Mouse (Mus musculus): ENCODE data around the gene Vwa8.

Vwa8 gene

GRCm38 (mm10) chr14:79034511-79034913, 185.7 kb downstream of the Vwa8 start:
- ChIA-PET POLR2A (no interaction called here), CTCF (no interaction called here)

DNA sequence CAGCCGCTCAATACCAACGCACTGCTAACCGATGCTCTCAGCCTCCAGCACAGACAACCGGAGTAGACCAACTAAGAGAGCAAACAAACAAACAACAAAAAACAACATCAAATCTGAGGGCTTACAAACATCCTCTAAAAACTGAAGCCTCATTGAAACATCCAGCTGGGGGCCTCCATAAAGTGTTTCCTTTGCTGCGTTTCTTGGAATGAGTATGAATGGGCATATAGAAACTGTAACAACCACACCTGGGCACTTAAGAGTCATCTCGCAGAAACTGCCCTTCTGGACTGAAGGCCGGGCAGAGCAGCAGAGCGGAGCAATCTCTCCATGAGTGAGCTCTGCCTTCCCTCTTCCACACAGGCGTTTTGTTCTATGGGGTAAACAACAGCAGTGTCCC, 186.7 kb downstream of the Vwa8 start:
- ChIA-PET POLR2A (interaction anchor here in 1 of 4 experiments (0.6 to 1.9 kb wide), 2 partner anchors 8 to 51 kb away, joined by 3 to 7 read pairs; no protein-coding TSS in a partner anchor), CTCF (interaction anchor here in 1 of 4 experiments (0.6 kb wide), 1 partner anchor 356 kb away, joined by 3 read pairs; no protein-coding TSS in a partner anchor)

GRCm38 (mm10) chr14:79047186-79047585, 198.3 kb downstream of the Vwa8 start:
- POLR2A ChIA-PET: no interaction called here
- CTCF ChIA-PET: no interaction called here

- POLR2A ChIA-PET: no interaction called here
- CTCF ChIA-PET: interaction anchor here in 1 of 4 experiments (0.6 kb wide), 1 partner anchor 447 kb away, joined by 3 read pairs; no protein-coding TSS in a partner anchor
Measured at GRCm38 (mm10) chr14:79047956-79048355, 199.1 kb downstream of the Vwa8 start.

- POLR2A ChIA-PET: no interaction called here
- CTCF ChIA-PET: interaction anchor here in 1 of 4 experiments (0.6 kb wide), 1 partner anchor 435 kb away, joined by 3 read pairs; no protein-coding TSS in a partner anchor
Measured at GRCm38 (mm10) chr14:79049544-79049943, 200.7 kb downstream of the Vwa8 start.

- CTCF ChIA-PET: no interaction called here
- POLR2A ChIA-PET: no interaction called here
Measured at GRCm38 (mm10) chr14:79065636-79066035, 216.8 kb downstream of the Vwa8 start.

GRCm38 (mm10) chr14:79069515-79069914, 220.7 kb downstream of the Vwa8 start:
- ChIA-PET CTCF (no interaction called here), POLR2A (no interaction called here)

DNA sequence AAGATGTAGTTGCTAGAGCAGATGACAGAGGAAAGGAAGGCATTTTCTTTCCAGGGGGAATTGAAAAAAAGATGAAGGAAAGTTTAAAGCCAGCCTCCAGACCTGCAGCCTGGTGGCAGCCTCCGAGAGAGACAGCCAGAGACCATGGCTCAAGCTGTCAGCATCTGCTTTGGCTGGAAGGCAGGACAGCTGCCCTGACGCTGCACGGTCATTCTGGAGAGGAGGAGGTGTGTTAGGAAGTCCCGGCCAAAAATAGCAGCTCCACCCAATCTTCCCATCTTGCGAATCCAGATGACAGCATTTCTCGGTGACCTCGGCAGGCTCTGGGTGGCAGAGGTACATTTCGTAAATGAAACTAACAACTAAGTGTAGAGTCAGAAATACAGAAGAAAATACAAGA, 225.9 kb downstream of the Vwa8 start:
- CTCF ChIA-PET: no interaction called here

GRCm38 (mm10) chr14:79076560-79077300, 227.9 kb downstream of the Vwa8 start:
- POLR2A ChIA-PET: interaction anchor here in 2 of 4 experiments (0.6 kb wide), 2 partner anchors 252 to 396 kb away, joined by 3 to 5 read pairs; no protein-coding TSS in a partner anchor
- CTCF ChIA-PET: interaction anchor here in 2 of 4 experiments (0.6 kb wide), 3 partner anchors 13 to 64 kb away, joined by 3 to 6 read pairs (median 4); no protein-coding TSS in a partner anchor

More for the DNA sequence above, 225.9 kb downstream of the Vwa8 start:
- POLR2A ChIA-PET: no interaction called here

- ChIA-PET POLR2A (no interaction called here), CTCF (interaction anchor here in 1 of 4 experiments (0.6 kb wide), 1 partner anchor 260 kb away, joined by 3 read pairs; no protein-coding TSS in a partner anchor)
Measured at GRCm38 (mm10) chr14:79083573-79083972, 234.7 kb downstream of the Vwa8 start.

DNA sequence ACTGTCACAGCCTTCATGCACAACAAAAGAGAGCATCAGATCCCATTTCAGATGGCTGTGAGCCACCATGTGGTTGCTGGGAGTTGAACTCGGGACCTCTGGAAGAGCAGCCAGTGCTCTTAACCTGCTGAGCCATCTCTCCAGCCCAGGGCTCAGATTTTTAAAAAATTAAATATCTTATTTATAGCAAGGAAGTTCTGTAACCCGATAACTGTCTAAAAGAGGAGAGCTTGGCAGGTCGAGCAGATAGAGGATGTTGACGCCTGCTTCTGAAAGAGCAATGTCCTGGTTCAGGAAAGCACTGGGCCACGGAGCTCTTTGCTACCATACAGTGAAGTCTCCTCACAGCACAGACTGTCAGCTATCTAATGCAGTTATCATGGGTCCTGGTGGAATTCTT, 237.2 kb downstream of the Vwa8 start:
- POLR2A ChIA-PET: interaction anchor here in 1 of 4 experiments (0.6 to 1.1 kb wide), 2 partner anchors 31 to 50 kb away, joined by 3 read pairs; no protein-coding TSS in a partner anchor

DNA sequence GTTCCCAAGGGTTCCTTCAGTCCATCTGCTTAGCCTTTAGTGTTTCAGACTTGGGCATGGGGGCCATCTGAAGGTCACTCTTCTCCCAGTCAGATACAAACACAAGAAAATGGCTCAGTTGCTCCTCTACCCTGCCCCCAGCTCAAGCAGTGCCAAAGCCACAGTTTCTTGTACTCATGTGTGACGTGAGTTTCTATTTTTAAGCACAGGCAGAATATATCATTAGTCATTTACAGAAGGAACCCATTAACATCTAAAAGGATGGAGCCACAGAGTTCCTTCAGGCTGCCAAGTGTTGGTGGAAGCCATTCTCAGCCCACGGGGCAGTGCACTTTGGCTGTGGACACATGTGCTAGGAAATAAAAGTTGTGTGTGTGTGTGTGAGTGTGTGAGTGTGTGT, 240.6 kb downstream of the Vwa8 start:
- CTCF ChIA-PET: interaction anchor here in 1 of 4 experiments (0.7 kb wide), 1 partner anchor 9 kb away, joined by 3 read pairs; no protein-coding TSS in a partner anchor

More for the DNA sequence above, 237.2 kb downstream of the Vwa8 start:
- CTCF ChIA-PET: interaction anchor here in 2 of 4 experiments (1.0 to 1.1 kb wide), 2 partner anchors 8 to 21 kb away, joined by 3 read pairs; no protein-coding TSS in a partner anchor

DNA sequence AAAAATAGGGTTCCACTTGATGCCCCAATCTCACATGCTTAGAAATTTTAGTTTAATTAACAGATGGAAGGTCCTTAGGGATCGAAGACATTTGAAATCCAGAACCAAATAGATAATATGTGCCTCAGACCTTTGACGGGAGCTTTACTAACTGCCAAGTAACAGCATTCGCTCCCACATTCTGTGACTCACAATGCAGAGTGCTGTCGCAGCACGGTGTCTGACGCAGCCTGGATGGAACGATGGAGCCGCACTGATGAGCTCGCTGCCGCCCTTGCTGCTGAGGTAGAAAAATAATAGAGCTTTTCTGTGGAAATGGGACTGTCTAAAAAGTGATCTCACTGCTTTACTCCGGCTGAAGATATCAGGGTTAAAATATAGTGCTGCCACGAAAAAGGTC, 248.3 kb downstream of the Vwa8 start:
- CTCF ChIA-PET: interaction anchor here in 3 of 4 experiments (0.5 to 2.4 kb wide), 6 partner anchors 10 to 428 kb away, joined by 3 to 14 read pairs (median 5); no protein-coding TSS in a partner anchor
- POLR2A ChIA-PET: interaction anchor here in 2 of 4 experiments (0.8 to 2.7 kb wide), 6 partner anchors 10 to 216 kb away, joined by 3 to 10 read pairs (median 4); no protein-coding TSS in a partner anchor

More for the DNA sequence above, 240.6 kb downstream of the Vwa8 start:
- POLR2A ChIA-PET: no interaction called here

GRCm38 (mm10) chr14:79106655-79107515, 258.0 kb downstream of the Vwa8 start:
- CTCF ChIA-PET: interaction anchor here (0.5 to 2.3 kb wide), 48 partner anchors 8 to 570 kb away, joined by 3 to 15 read pairs (median 4); partner anchors contain the start of gene Akap11 (in 1 of the 4)
- POLR2A ChIA-PET: interaction anchor here in 3 of 4 experiments (0.5 to 2.7 kb wide), 10 partner anchors 10 to 431 kb away, joined by 3 to 10 read pairs (median 4); partner anchors contain the start of gene Naa16 (in 1 of the 3)

DNA sequence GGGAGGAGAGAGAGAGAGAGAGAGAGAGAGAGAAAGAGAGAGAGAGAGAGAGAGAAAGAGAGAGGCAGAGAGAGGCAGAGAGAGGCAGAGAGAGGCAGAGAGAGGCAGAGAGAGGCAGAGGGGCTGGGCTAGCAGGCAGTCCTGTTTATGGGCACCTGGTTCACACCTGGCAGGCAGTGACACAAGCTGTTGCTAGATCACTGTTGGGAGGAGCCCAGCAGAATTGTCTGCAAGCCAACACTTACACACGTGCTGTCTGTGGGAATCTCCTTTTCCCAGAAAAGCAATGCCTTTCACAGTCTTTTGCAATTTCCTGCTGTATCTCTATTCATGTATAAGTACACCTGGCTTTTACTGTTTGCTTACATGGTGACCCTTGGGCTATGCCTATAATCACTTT, 260.5 kb downstream of the Vwa8 start:
- ChIA-PET CTCF (interaction anchor here in 2 of 4 experiments (0.7 to 1.7 kb wide), 6 partner anchors 11 to 439 kb away, joined by 3 to 5 read pairs (median 4); no protein-coding TSS in a partner anchor), POLR2A (interaction anchor here (0.5 to 5.3 kb wide), 31 partner anchors 10 to 644 kb away, joined by 3 to 87 read pairs (median 4); partner anchors contain the start of genes Dgkh (in 1 of the 4) and Rgcc (in 1 of the 4))

- ChIA-PET POLR2A (interaction anchor here (0.7 to 5.3 kb wide), 30 partner anchors 9 to 483 kb away, joined by 3 to 87 read pairs (median 4); partner anchors contain the start of genes Dgkh (in 1 of the 4), Rgcc (in 1 of the 4) and Sugt1 (in 1 of the 4)), CTCF (interaction anchor here in 2 of 4 experiments (0.9 to 1.7 kb wide), 4 partner anchors 12 to 440 kb away, joined by 3 to 5 read pairs (median 4); no protein-coding TSS in a partner anchor)
Measured at GRCm38 (mm10) chr14:79110012-79110411, 261.2 kb downstream of the Vwa8 start.

GRCm38 (mm10) chr14:79112050-79112449, 263.2 kb downstream of the Vwa8 start:
- CTCF ChIA-PET: interaction anchor here in 3 of 4 experiments (0.6 to 1.4 kb wide), 3 partner anchors 13 to 223 kb away, joined by 3 to 6 read pairs (median 5); no protein-coding TSS in a partner anchor

More at GRCm38 (mm10) chr14:79112050-79112449, 263.2 kb downstream of the Vwa8 start:
- POLR2A ChIA-PET: interaction anchor here in 2 of 4 experiments (0.5 to 5.3 kb wide), 15 partner anchors 9 to 261 kb away, joined by 3 to 87 read pairs (median 3); no protein-coding TSS in a partner anchor
